ENCODE assay signal across 12 mouse cellular contexts in genomic region chr6:99614566-99615271, GRCm38 (mm10). TPM values are rescaled to one million over a fixed set of nuclear protein-coding genes. Genes with fewer than 3 reads are reported as not detected.
DNase-seq lines count a peak whose midpoint lies in the region; ATAC-seq lines count a peak whose summit lies in the region.
"Had no signal": no experiment of that assay in that cellular context is flagged by ENCODE, and none has a peak within 500 bp of the region (broad histone marks: within the 10 kb centered on the region; RNA-seq: fewer than 3 reads in every experiment).

No protein-coding gene starts in this region.

- H3K4me3 ChIP-seq in kidney, embryonic 15.5 days (replicated peaks) = no peak overlapping the region
- peak overlapping the region; percentile 11; the same call in 1 of the 2 replicates for H3K4me3 ChIP-seq in midbrain, embryonic 10.5 days
- H3K4me3 ChIP-seq in midbrain, embryonic 15.5 days = no peak overlapping the region
- no peak overlapping the region for H3K4me3 ChIP-seq in embryonic facial prominence, embryonic 14.5 days (ENCODE audit: low read depth, low read length)
- no peak overlapping the region for H3K4me3 ChIP-seq in midbrain, embryonic 14.5 days (replicated peaks; ENCODE audit: low read depth, low read length)

- WGBS in kidney, embryonic 15.5 days = 34% methylated on average over 17 of the region's 17 CpGs
- 69% methylated on average over 17 of the region's 17 CpGs for WGBS in midbrain, embryonic 10.5 days
- 56% methylated on average over 17 of the region's 17 CpGs for WGBS in midbrain, embryonic 15.5 days
- 51% methylated on average over 17 of the region's 17 CpGs for WGBS in embryonic facial prominence, embryonic 14.5 days
- 59% methylated on average over 17 of the region's 17 CpGs for WGBS in midbrain, embryonic 14.5 days

- H3K9me3 ChIP-seq in kidney, embryonic 15.5 days (replicated peaks) = no peaks in the 10 kb centered on the region
- no peaks in the 10 kb centered on the region for H3K9me3 ChIP-seq in midbrain, embryonic 10.5 days (replicated peaks)
- no peaks in the 10 kb centered on the region for H3K9me3 ChIP-seq in midbrain, embryonic 15.5 days
- H3K9me3 ChIP-seq in embryonic facial prominence, embryonic 14.5 days (ENCODE audit: control insufficient read depth, low read length) = no peaks in the 10 kb centered on the region
- no peaks in the 10 kb centered on the region for H3K9me3 ChIP-seq in midbrain, embryonic 14.5 days (ENCODE audit: control insufficient read depth, low read length)

- DNase-seq in kidney, adult 9 months = no peak
- DNase-seq in midbrain, embryonic 10.5 days (ENCODE audit: low spot score) = no peak
- DNase-seq in embryonic facial prominence, embryonic 14.5 days (ENCODE audit: low spot score) = no peak
- no peak for DNase-seq in midbrain, embryonic 14.5 days
- DNase-seq in ovary, postnatal 10 days (ENCODE audit: low spot score) = no peak
- DNase-seq: cerebellum, postnatal 25 days; left cerebral cortex, postnatal 4 days; liver, postnatal 0 days; thymus, adult 2 months had no signal

- ATAC-seq in kidney, embryonic 15.5 days (replicated peaks; ENCODE audit: low FRiP score) = no peak
- no peak for ATAC-seq in midbrain, embryonic 15.5 days (replicated peaks)
- no peak for ATAC-seq in embryonic facial prominence, embryonic 14.5 days (ENCODE audit: low read depth)
- no peak for ATAC-seq in midbrain, embryonic 14.5 days (ENCODE audit: low FRiP score, low TSS enrichment)
- ATAC-seq in erythroid progenitor cell, adult 5-6 weeks (replicated peaks; ENCODE audit: low FRiP score, poor library complexity, severe bottlenecking) = no peak
- ATAC-seq: liver, postnatal 0 days had no signal

- peaks cover 57% of the 10 kb centered on the region for H3K4me1 ChIP-seq in kidney, embryonic 15.5 days
- peaks cover 67% of the 10 kb centered on the region for H3K4me1 ChIP-seq in midbrain, embryonic 10.5 days
- H3K4me1 ChIP-seq in midbrain, embryonic 15.5 days = peaks cover 15% of the 10 kb centered on the region
- H3K4me1 ChIP-seq in embryonic facial prominence, embryonic 14.5 days (ENCODE audit: control insufficient read depth, insufficient read depth, low read length) = peaks cover 32% of the 10 kb centered on the region
- H3K4me1 ChIP-seq in midbrain, embryonic 14.5 days (ENCODE audit: control insufficient read depth, insufficient read depth, low read length) = peaks cover 10% of the 10 kb centered on the region

- peak overlapping the region; percentile 32 for H3K4me2 ChIP-seq in kidney, embryonic 15.5 days
- no peak overlapping the region; the same call in 1 of the 2 replicates for H3K4me2 ChIP-seq in midbrain, embryonic 15.5 days
- no peak overlapping the region for H3K4me2 ChIP-seq in embryonic facial prominence, embryonic 14.5 days (ENCODE audit: low read depth, low read length)
- H3K4me2 ChIP-seq in midbrain, embryonic 14.5 days (ENCODE audit: low read length) = peak overlapping the region; percentile 12; the same call in 1 of the 2 replicates

- no peak overlapping the region for H3K9ac ChIP-seq in kidney, embryonic 15.5 days
- H3K9ac ChIP-seq in midbrain, embryonic 15.5 days = no peak overlapping the region
- H3K9ac ChIP-seq in embryonic facial prominence, embryonic 14.5 days (ENCODE audit: low read depth, low read length) = peak overlapping the region; percentile 42; the same call in 1 of the 2 replicates
- H3K9ac ChIP-seq in midbrain, embryonic 14.5 days (replicated peaks; ENCODE audit: low read length) = 0 out of 2 replicates have a peak overlapping the region, but pooled peaks have one; percentile 12
- H3K9ac ChIP-seq: liver, postnatal 0 days had no signal

- no peaks in the 10 kb centered on the region for H3K36me3 ChIP-seq in kidney, embryonic 15.5 days
- H3K36me3 ChIP-seq in midbrain, embryonic 10.5 days = no peaks in the 10 kb centered on the region
- no peaks in the 10 kb centered on the region for H3K36me3 ChIP-seq in midbrain, embryonic 15.5 days (replicated peaks)
- no peaks in the 10 kb centered on the region for H3K36me3 ChIP-seq in embryonic facial prominence, embryonic 14.5 days (ENCODE audit: control insufficient read depth, insufficient read depth, low read length)
- H3K36me3 ChIP-seq in midbrain, embryonic 14.5 days (ENCODE audit: control insufficient read depth, insufficient read depth, low read length) = no peaks in the 10 kb centered on the region

- H3K27me3 ChIP-seq in kidney, embryonic 15.5 days = 0 out of 2 replicates have a peak, but pooled peaks cover 3% of the 10 kb centered on the region
- peaks cover 63% of the 10 kb centered on the region for H3K27me3 ChIP-seq in midbrain, embryonic 10.5 days (ENCODE audit: low read depth, poor library complexity, severe bottlenecking)
- H3K27me3 ChIP-seq in midbrain, embryonic 15.5 days (replicated peaks) = 0 out of 2 replicates have a peak, but pooled peaks cover 13% of the 10 kb centered on the region
- H3K27me3 ChIP-seq in embryonic facial prominence, embryonic 14.5 days (replicated peaks; ENCODE audit: control insufficient read depth, insufficient read depth, low read length) = no peaks in the 10 kb centered on the region
- H3K27me3 ChIP-seq in midbrain, embryonic 14.5 days (ENCODE audit: control insufficient read depth, insufficient read depth, low read length) = peaks cover 4% of the 10 kb centered on the region; the same call in 1 of the 2 replicates

- H3K27ac ChIP-seq in kidney, embryonic 15.5 days = peak overlapping the region; percentile 11
- H3K27ac ChIP-seq in midbrain, embryonic 10.5 days (replicated peaks) = 0 out of 2 replicates have a peak overlapping the region, but pooled peaks have one; percentile 63
- H3K27ac ChIP-seq in midbrain, embryonic 15.5 days = no peak overlapping the region
- no peak overlapping the region for H3K27ac ChIP-seq in embryonic facial prominence, embryonic 14.5 days (replicated peaks; ENCODE audit: low read depth, low read length)
- no peak overlapping the region for H3K27ac ChIP-seq in midbrain, embryonic 14.5 days (replicated peaks; ENCODE audit: low read depth, low read length)

RNA-seq across cellular contexts. Expression of gene Eif4e3, which starts 51.9 kb away (rescaled TPM):
- polyA plus RNA-seq in kidney, embryonic 15.5 days (2015; fragmentation: Nextera tagmentation; extraction: Ambion mirVana) = 17.6 and 17.8 TPM in 2 replicates
- 10.8 and 13.1 TPM in 2 replicates for polyA plus RNA-seq in midbrain, embryonic 10.5 days (2016; fragmentation: Nextera tagmentation; extraction: Ambion mirVana)
- polyA plus RNA-seq in midbrain, embryonic 15.5 days (2015; fragmentation: Nextera tagmentation; extraction: Ambion mirVana) = 8.6 TPM in 2 replicates
- 11.2 and 12.1 TPM in 2 replicates for polyA plus RNA-seq in embryonic facial prominence, embryonic 14.5 days (2014; fragmentation: Nextera tagmentation; extraction: Ambion mirVana)
- 7.4 and 7.8 TPM in 2 replicates for polyA plus RNA-seq in midbrain, embryonic 14.5 days (2014; fragmentation: Nextera tagmentation; extraction: Ambion mirVana)
- 8.8 and 11.5 TPM in 2 replicates for total RNA-seq in erythroid progenitor cell, adult 5-6 weeks (2015; ENCODE audit: low replicate concordance)
- total RNA-seq in erythroid progenitor cell, adult 5-6 weeks (2017; ENCODE audit: low replicate concordance) = 2.7 and 5.3 TPM in 2 replicates

RNA-seq across cellular contexts. Expression of gene Gm20696, which starts 51.9 kb away (rescaled TPM):
- polyA plus RNA-seq in kidney, embryonic 15.5 days (2015; fragmentation: Nextera tagmentation; extraction: Ambion mirVana) = 3.8 and 4.0 TPM in 2 replicates
- polyA plus RNA-seq in midbrain, embryonic 10.5 days (2016; fragmentation: Nextera tagmentation; extraction: Ambion mirVana) = 3.2 and 3.4 TPM in 2 replicates
- 2.9 and 4.7 TPM in 2 replicates for polyA plus RNA-seq in midbrain, embryonic 15.5 days (2015; fragmentation: Nextera tagmentation; extraction: Ambion mirVana)
- polyA plus RNA-seq in embryonic facial prominence, embryonic 14.5 days (2014; fragmentation: Nextera tagmentation; extraction: Ambion mirVana) = 2.6 and 3.0 TPM in 2 replicates
- polyA plus RNA-seq in midbrain, embryonic 14.5 days (2014; fragmentation: Nextera tagmentation; extraction: Ambion mirVana) = 1.6 and 4.0 TPM in 2 replicates
- total RNA-seq in erythroid progenitor cell, adult 5-6 weeks (2015; ENCODE audit: low replicate concordance) = 5.0 and 9.0 TPM in 2 replicates
- total RNA-seq in erythroid progenitor cell, adult 5-6 weeks (2017; ENCODE audit: low replicate concordance) = 2.7 and 2.9 TPM in 2 replicates

Comparison
In these comparisons a context has a peak if more than half of its experiments do, and no peak if none do; other contexts are left out.
1. H3K27ac ChIP-seq: peak in kidney, embryonic 15.5 days (single experiment) and midbrain, embryonic 10.5 days (single experiment); none in midbrain, embryonic 15.5 days (single experiment), embryonic facial prominence, embryonic 14.5 days (single experiment) and midbrain, embryonic 14.5 days (single experiment).
2. H3K4me2 ChIP-seq: peak in kidney, embryonic 15.5 days (single experiment) and midbrain, embryonic 14.5 days (single experiment); none in midbrain, embryonic 15.5 days (single experiment) and embryonic facial prominence, embryonic 14.5 days (single experiment).
3. H3K9ac ChIP-seq: peak in embryonic facial prominence, embryonic 14.5 days (single experiment) and midbrain, embryonic 14.5 days (single experiment); none in kidney, embryonic 15.5 days (single experiment) and midbrain, embryonic 15.5 days (single experiment).